Mouse (Mus musculus): ENCODE measurements around the gene Ndufa11. TPM values are rescaled to one million over a fixed set of nuclear protein-coding genes. Genes with fewer than 3 reads are reported as not detected.

The Ndufa11 gene
- total and polyA plus RNA-seq, 3 experiments: 748 to 1,786 (median 906) TPM

DNA sequence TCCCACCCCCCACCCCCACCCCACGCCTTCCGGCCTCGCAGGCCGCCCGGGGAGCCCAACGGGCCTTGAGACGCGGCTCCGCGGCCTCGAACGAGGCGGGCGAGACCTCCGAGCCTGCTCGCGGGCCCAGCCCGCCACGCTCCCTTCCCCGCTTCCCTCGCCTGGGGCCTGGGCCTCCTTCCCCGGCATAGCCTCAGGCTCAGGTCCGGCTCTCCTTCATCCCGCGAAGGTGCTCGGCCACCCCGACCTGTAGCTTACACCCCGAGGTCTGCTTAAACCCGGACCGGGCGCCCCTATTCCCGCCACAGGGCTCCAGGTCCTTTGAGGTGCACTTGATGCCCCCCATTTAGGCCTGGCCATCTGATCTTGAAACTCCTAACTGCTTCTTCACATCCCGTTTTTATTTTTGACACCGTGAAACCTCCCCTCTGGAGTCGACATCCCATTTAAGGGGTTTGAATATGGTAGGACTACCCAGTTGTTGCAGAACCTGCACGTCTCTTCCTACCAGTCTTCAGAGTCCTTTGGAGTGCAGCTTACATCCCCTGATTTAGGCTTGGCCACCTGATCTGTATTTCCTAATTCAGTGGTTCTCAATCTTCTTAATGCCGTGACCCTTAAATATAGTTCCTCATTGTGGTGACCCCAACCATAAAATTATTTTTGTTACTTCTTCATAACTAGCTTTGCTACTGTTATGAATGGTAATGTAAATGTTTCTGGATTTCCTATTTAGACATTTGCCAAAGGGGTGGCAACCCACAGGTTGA lies 43.7 kb upstream of the Ndufa11 start:
- H3K36me3 ChIP-seq (ENCODE audit: control insufficient read depth, insufficient read depth, low read length): 0 out of 2 replicates have a peak, but pooled peaks cover 2% of the 10 kb centered on the region
- TF ChIP-seq POLR2A (IDR thresholded peaks at IDR 0.05; ENCODE audit: insufficient read depth, low read depth, low read length) (no peak), EP300 (IDR thresholded peaks at IDR 0.05; ENCODE audit: insufficient read depth, low read depth, low read length) (no peak), CTCF (IDR thresholded peaks at IDR 0.05) (no peak)
- WGBS: 1% methylated on average over 35 of the region's 37 CpGs
- H3K79me2 ChIP-seq (replicated peaks; ENCODE audit: control insufficient read depth, insufficient read depth, low read length): peaks cover 15% of the 10 kb centered on the region
- no peaks in the 10 kb centered on the region for H3K27me3 ChIP-seq (ENCODE audit: control insufficient read depth, insufficient read depth, low read length)
- H3K27ac ChIP-seq: peak overlapping the region; percentile 94
- intact Hi-C loops (cut with DNase I): loop anchor here (2.0 to 5.0 kb wide), 3 partner anchors 43 to 88 kb away; partner anchors contain the start of genes Dus3l, Lonp1 and Ndufa11
- H3K9ac ChIP-seq (ENCODE audit: low read depth, low read length): peak overlapping the region; percentile 98
- peak overlapping the region; percentile 88 for H3K4me3 ChIP-seq
- H3K4me1 ChIP-seq (ENCODE audit: control insufficient read depth, insufficient read depth, low read length): peaks cover 8% of the 10 kb centered on the region
- DNase-seq: no peak

DNA sequence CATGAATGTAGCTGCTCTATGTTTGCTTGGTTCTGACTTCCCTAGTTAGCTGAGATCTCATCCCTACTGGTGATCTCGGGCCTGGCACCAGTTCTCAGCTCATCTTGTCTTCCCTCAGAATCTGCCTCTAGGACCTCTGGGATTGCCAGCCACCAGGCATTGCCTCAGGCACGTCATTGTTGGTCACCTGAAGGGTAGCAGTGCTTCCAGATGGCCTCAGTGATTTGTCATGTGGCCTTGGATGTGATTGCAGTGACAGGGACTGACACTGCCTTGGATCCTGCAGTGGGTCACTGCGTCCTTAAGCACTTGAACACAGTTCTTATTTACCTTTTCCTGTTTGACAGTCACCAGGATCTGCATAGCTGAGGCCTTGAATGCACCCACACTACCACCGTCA lies 35.8 kb upstream of the Ndufa11 start:
- no peaks in the 10 kb centered on the region for H3K27me3 ChIP-seq (ENCODE audit: control insufficient read depth, insufficient read depth, low read length)
- WGBS: 59% methylated on average over 4 of the region's 4 CpGs
- no peaks in the 10 kb centered on the region for H3K36me3 ChIP-seq (ENCODE audit: control insufficient read depth, insufficient read depth, low read length)
- H3K79me2 ChIP-seq (replicated peaks; ENCODE audit: control insufficient read depth, insufficient read depth, low read length): peaks cover 13% of the 10 kb centered on the region
- no peak overlapping the region for H3K9ac ChIP-seq (ENCODE audit: low read depth, low read length)
- peaks cover 9% of the 10 kb centered on the region for H3K4me1 ChIP-seq (ENCODE audit: control insufficient read depth, insufficient read depth, low read length)
- H3K27ac ChIP-seq: no peak overlapping the region
- no peak overlapping the region for H3K4me3 ChIP-seq
- intact Hi-C loops (cut with DNase I): no loop called here
- no peak for TF ChIP-seq CTCF (IDR thresholded peaks at IDR 0.05)
- TF ChIP-seq POLR2A (IDR thresholded peaks at IDR 0.05; ENCODE audit: insufficient read depth, low read depth, low read length): no peak
- TF ChIP-seq EP300 (IDR thresholded peaks at IDR 0.05; ENCODE audit: insufficient read depth, low read depth, low read length): no peak
- DNase-seq: no peak

DNA sequence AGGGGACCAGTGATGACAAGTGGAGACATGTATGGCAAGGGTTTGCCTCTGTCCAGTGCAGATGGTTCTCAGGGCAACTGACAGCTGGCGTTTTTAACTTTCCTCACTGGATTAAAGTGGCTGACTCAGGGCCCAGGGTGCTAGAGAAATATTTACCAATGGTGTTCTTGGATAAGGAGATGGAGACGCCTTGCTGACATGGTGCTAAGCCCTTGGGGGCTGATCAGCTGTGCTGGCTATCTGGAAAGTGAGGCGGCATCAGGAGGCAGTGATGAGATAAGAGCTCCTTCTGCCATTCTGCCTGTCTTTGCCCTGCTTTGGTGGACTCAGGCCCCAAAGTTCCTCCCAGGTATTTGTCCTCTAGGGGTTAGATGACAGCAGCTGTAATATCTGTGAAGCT lies 34.7 kb upstream of the Ndufa11 start:
- Histone ChIP-seq H3K79me2 (replicated peaks; ENCODE audit: control insufficient read depth, insufficient read depth, low read length) (peaks cover 12% of the 10 kb centered on the region), H3K9ac (ENCODE audit: low read depth, low read length) (no peak overlapping the region), H3K4me3 (no peak overlapping the region), H3K4me1 (ENCODE audit: control insufficient read depth, insufficient read depth, low read length) (peaks cover 9% of the 10 kb centered on the region), H3K27me3 (ENCODE audit: control insufficient read depth, insufficient read depth, low read length) (no peaks in the 10 kb centered on the region), H3K27ac (no peak overlapping the region), H3K36me3 (ENCODE audit: control insufficient read depth, insufficient read depth, low read length) (no peaks in the 10 kb centered on the region)
- no peak for DNase-seq
- intact Hi-C loops (cut with DNase I): no loop called here
- WGBS: 48% methylated on average over 3 of the region's 3 CpGs
- TF ChIP-seq EP300 (IDR thresholded peaks at IDR 0.05; ENCODE audit: insufficient read depth, low read depth, low read length): no peak
- no peak for TF ChIP-seq POLR2A (IDR thresholded peaks at IDR 0.05; ENCODE audit: insufficient read depth, low read depth, low read length)
- TF ChIP-seq CTCF (IDR thresholded peaks at IDR 0.05): no peak

DNA sequence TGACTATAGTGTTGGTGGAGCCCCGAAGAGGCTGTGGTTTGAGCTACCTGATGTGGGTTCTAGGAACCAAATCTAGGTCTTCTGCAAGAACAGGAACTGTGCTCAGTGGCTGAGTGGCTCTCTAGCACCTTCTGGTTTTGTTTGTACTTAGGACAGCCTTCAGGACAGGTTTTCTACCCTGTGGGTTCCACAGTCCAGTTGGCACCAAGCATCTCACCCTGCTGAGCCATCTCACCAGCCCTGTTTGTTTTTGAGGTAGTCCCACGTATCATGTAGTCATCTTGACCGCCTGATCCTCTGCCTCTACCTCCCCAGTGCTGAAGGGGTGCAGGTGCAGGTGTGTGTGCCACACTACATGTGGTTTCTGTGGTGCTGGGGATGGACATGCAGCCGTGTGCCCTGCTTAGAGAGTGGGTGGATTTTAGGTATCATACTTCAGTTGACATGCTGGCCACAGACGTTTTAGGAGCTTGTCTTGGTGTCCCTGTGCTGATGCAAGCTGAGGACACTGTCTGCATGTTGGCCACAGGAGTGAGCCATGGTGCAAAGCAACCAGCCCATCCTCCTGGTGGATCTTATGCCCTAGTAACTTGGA lies 33.9 kb upstream of the Ndufa11 start:
- Histone ChIP-seq H3K79me2 (replicated peaks; ENCODE audit: control insufficient read depth, insufficient read depth, low read length) (peaks cover 13% of the 10 kb centered on the region), H3K9ac (ENCODE audit: low read depth, low read length) (no peak overlapping the region), H3K27ac (no peak overlapping the region), H3K36me3 (ENCODE audit: control insufficient read depth, insufficient read depth, low read length) (no peaks in the 10 kb centered on the region), H3K4me1 (ENCODE audit: control insufficient read depth, insufficient read depth, low read length) (peaks cover 9% of the 10 kb centered on the region), H3K4me3 (no peak overlapping the region), H3K27me3 (ENCODE audit: control insufficient read depth, insufficient read depth, low read length) (no peaks in the 10 kb centered on the region)
- intact Hi-C loops (cut with DNase I): no loop called here
- TF ChIP-seq POLR2A (IDR thresholded peaks at IDR 0.05; ENCODE audit: insufficient read depth, low read depth, low read length) (no peak), CTCF (IDR thresholded peaks at IDR 0.05) (no peak), EP300 (IDR thresholded peaks at IDR 0.05; ENCODE audit: insufficient read depth, low read depth, low read length) (no peak)
- WGBS: 77% methylated on average over 5 of the region's 5 CpGs
- no peak for DNase-seq

DNA sequence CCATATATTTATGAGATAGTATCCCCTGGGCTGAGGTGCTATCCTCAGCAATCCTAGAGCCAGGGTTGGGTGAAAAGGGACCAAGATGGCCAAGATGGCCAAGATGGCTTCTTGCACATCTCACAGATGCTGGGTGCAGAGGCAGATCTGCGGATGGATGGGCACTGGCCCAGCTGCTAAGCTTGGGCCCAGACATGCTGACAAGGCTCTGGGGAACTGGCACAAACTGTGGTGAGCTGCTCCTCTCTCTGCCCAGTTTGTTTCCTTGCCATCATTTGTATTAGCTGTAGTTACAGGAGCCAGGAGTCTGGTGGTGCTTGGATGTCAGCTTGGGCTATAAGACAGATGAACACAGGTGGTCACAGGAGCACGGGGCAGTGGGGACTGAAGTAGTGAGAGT lies 32.9 kb upstream of the Ndufa11 start:
- Histone ChIP-seq H3K79me2 (replicated peaks; ENCODE audit: control insufficient read depth, insufficient read depth, low read length) (peaks cover 12% of the 10 kb centered on the region), H3K4me1 (ENCODE audit: control insufficient read depth, insufficient read depth, low read length) (peaks cover 9% of the 10 kb centered on the region), H3K36me3 (ENCODE audit: control insufficient read depth, insufficient read depth, low read length) (no peaks in the 10 kb centered on the region), H3K27me3 (ENCODE audit: control insufficient read depth, insufficient read depth, low read length) (no peaks in the 10 kb centered on the region), H3K27ac (no peak overlapping the region), H3K9ac (ENCODE audit: low read depth, low read length) (no peak overlapping the region), H3K4me3 (no peak overlapping the region)
- 75% methylated on average over 2 of the region's 2 CpGs for WGBS
- TF ChIP-seq EP300 (IDR thresholded peaks at IDR 0.05; ENCODE audit: insufficient read depth, low read depth, low read length): no peak
- TF ChIP-seq CTCF (IDR thresholded peaks at IDR 0.05): no peak
- TF ChIP-seq POLR2A (IDR thresholded peaks at IDR 0.05; ENCODE audit: insufficient read depth, low read depth, low read length): no peak
- intact Hi-C loops (cut with DNase I): no loop called here
- DNase-seq: no peak

- Histone ChIP-seq H3K27me3 (ENCODE audit: control insufficient read depth, insufficient read depth, low read length) (no peaks in the 10 kb centered on the region), H3K79me2 (replicated peaks; ENCODE audit: control insufficient read depth, insufficient read depth, low read length) (peaks cover 11% of the 10 kb centered on the region), H3K9ac (ENCODE audit: low read depth, low read length) (no peak overlapping the region), H3K27ac (no peak overlapping the region), H3K4me3 (no peak overlapping the region), H3K4me1 (ENCODE audit: control insufficient read depth, insufficient read depth, low read length) (peaks cover 6% of the 10 kb centered on the region; the same call in 1 of the 2 replicates), H3K36me3 (ENCODE audit: control insufficient read depth, insufficient read depth, low read length) (no peaks in the 10 kb centered on the region)
- no peak for DNase-seq
- 68% methylated on average over 4 of the region's 4 CpGs for WGBS
- TF ChIP-seq EP300 (IDR thresholded peaks at IDR 0.05; ENCODE audit: insufficient read depth, low read depth, low read length) (no peak), POLR2A (IDR thresholded peaks at IDR 0.05; ENCODE audit: insufficient read depth, low read depth, low read length) (no peak), CTCF (IDR thresholded peaks at IDR 0.05) (no peak)
- intact Hi-C loops (cut with DNase I): no loop called here
Observed at GRCm38 (mm10) chr17:56686801-56687200, 30.8 kb upstream of the Ndufa11 start.
